Mouse (Mus musculus) hindlimb bud, embryonic 11.5 days (tissue): Measurements from ENCODE around the gene Tgfbr3.

ENCODE experiments used
- DNase-seq: peaks from one replicate; pipeline ENCODE4 v3.0.0-alpha.2; 2012; ENCODE audit warnings: low read depth, low spot score; ENCODE audit errors: extremely low spot score

Tgfbr3 gene

DNA sequence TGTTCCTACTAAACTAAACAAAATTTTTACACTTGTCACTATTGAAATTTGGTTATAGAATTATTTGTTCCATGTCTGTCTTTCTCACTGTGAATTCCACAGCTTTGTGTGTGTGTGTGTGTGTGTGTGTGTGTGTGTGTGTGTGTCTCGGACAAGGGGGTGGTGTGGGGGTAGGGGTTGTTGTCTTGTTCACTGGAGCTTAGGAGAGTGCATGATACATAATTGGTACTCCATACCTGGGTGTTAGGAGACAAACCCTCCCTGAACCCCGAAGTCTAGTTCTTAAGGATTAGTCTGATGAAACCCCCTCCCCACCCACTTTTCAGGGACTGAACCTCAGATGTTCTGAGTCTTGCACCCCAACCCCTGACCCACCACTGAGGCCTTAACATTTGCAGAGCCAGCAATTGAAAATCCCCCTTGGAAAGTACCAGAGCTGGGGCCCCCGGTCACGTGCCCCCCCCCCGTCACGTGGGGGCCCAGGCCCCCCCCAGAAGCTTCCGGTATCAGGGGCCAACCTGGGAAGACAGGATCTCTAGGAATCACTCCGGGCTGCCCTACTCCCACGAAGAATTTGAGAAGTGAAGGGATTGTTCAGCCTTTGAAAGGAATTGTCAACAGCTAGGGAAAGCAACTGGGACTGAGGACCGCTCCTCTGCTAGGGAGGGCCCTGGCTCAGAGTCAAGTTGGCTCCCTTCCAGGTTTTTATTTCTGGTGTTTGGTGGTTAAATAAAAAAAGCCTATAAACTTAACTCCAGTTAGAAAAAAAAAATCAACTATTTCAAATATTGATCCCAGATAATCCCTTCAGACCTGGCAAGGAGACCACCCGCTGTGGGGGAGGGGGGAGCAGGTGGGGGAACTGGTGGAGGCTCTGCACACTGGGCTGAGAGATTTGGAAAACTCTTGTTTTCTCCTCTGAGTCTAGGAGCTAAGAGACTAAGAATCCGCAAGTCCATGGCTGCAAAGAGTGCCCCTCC is 201.3 kb downstream of the Tgfbr3 start:
- peak; percentile 42 for DNase-seq

DNA sequence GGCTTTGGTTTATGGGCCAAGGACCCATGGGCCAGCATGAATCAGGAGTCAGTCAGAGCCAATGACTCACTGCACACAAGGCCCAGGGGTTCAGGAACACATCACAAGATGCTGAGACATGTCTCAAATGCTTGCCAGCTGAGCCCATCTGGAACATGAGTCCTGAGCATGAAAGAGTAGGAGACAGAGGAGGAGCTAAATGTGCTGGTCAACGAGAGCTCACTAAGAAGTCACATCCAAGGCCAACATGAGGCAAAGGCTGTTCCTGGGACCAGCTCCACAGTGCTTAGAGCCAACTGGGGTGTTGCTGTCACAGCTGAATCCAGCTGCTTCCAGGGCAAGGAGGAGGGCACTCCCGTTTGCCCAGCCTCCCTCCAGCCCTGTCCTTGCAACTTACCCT is 202.1 kb downstream of the Tgfbr3 start:
- no peak for DNase-seq

DNA sequence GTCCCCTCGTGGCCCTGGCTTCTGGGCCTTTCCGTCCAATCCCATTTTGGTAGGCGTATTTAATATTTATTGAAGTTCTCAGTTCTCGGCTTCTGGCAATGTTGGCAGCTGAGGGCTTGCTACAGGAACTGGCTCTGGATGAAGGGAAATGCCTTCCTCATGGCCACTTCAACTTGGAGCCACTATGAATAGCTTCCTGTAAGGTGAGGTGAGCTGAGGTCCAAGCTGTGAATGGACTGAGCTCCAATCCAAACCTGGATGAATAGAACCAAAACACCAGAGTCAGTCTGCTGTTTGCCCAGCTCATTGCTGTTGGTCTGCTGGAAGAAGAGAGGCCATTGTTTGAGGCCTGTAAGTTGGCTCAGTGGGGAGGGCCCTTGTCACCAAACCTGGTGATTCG is 203.3 kb downstream of the Tgfbr3 start:
- DNase-seq, result no peak

DNA sequence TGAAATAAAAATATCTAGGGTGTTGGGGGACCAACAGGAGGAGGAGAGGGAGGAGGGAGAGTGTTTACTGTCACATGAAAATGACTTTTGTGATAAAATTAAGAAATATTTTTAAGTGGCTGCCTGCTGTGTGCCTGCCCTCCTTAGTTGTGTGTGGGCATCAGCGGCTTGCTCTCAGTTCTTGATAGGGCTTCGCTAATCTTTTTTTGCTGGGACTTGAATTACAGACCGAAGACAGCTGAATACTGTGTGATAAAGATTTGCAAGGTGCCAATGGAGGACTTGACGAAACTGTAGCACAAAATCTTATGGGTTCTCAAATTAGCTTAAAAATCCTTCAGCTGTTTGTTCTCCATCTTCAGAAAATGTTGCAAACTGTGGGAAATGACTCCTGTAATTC is 205.0 kb downstream of the Tgfbr3 start:
- DNase-seq, result no peak

DNA sequence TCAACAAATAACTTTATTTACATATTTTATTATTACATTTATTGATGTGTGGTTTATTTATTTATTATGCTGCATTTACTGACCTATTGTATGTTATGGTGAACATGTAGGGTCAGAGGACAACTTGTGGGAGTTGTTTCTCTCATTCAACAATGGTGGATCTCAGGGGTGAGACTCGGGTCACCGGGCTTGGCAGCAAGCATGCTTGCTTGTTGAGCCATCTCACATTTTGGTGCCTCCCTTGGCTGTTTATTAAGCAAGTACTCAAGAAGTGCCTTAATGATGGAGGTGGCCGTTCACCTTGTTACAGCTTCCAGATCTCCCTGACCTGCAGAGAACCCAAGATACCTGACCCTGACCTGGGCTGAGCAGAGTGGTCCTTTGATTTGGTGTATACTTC is 207.4 kb downstream of the Tgfbr3 start:
- DNase-seq, result no peak

DNA sequence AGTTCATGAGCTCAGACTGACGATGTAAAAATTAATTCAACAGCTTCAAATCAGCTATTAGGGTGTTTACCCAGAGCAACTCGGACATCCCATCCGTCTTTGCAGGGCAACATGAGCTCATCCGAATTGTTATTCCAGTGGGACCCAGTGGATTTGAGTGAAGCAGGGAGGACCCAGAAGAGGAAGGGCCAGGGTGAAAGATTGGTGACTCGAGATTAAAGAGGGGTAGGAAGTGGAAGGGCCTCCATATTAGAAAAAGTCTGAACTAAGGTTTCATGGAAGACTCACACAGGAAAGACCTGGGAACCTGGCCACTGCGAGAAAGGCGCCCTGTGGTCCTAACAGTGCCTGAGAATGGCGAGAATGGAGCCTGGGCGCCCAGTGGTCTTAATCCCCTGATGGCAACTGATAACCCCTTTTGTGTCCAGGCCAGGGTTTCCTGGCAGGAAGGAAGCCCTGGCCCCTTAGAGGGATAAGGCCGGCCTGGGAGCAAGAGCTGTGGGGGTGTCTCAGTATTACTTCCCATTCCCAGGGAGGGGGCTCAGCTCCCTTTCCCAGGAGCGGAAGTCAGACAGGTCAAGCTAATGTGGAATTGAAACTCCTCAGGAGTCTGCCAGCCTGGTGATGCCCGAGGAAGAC is 208.3 kb downstream of the Tgfbr3 start:
- DNase-seq, result no peak

DNA sequence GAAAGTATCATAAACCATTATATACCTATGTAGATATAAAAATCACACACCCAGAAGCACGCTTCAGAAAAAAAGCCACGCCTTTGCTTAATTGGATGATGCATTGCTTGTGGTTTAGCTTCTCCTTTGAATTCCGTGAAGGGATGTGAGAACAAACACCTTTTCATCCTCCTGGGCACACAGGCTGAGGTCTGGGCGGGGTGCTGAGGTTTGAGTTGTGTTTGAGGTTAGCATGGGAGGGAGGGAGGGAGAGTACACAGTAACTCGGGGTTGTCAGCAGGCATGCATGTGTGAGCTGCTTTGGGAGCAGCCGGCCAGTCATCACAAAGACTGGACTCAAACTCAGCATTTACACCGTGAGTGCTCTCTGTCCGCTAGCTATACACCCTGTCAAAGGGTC is 209.5 kb downstream of the Tgfbr3 start:
- DNase-seq, result no peak

DNA sequence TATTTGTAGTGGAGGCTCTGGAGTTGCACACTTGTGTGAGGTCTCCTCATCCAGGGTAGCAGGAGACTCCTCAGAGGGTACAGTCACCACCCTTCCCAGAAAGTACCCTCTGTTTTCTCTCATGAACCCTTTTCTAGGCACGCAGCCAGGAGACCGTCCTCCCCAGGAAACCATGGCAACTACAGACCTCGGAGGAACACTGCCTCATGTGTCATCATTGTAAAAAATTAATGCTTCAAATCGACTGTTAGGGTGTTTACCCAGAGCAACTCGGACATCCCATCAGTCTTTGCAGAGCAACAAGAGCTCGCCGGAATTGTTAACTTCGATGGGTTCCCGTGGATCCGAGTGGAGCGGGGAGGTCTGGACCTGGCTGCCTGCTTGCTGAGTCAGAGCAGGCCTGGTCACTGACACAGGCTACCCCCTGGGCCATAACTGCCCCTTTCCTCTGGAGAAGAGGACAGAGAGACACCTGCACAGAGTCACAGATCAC is 210.2 kb downstream of the Tgfbr3 start:
- no peak for DNase-seq

DNA sequence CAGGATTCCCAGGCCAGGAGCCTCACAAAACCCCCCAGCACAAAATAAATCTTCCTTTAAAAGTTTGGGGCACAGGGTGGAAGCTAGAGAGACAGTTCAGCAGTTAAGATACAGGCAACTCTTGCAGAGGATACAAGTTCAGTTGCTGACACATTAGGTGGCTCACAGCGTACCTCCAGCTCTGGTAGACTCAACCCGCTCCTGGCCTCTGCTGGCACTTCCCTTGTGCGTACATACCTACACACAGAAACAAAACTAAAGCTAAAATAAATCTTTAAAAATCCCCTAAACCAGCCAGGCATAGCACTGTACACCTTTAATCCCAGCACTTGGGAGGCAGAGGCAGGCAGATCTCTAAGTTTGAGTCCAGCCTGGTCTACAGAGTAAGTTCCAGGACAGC is 211.1 kb downstream of the Tgfbr3 start:
- DNase-seq, result no peak

DNA sequence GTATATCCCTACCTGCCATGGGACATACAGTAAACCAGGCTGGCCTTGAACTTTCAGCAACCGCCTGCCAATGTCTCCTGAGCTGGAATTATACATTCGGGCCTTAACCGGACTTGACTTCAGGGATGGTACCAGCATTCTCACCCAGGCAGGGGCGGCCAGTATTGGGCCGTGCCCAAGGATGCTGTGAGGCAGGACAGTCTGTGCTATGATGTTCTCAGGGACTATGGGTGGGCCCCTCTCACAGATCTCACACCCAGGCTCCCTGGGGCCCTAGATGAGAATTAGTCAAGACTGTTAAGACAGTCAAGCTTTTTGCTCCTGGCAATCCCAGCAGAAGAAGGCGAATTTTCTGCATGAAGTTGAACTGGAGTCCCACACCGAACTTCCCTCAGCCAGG is 211.5 kb downstream of the Tgfbr3 start:
- no peak for DNase-seq

DNA sequence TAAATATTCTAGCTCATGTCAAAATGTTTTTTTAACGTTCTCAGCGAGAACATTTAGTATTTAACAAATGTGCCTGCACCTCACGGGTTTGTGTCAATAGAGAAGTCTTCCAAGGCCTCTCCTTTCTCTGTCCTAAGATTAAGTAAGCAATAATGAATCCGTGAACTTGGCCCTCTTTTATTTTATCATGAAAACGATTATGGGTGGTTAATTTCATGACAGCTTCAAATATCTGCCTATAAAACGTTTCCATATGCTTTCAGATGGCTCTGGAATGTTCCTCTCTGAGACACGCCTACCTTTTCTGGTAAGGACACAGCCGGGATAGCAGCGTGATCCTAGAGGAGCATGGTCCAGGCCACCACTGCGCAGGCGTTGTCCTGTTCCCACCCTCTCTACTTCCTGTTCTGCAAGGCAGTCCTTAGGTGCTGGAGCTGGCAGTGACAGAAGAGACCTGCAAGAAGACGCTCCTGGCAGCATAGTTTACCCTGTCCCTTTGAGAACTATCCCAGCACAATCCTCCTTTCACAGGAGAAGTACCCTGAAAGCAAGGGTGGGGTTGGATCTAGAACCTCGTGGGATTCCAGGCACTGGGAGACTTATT is 214.3 kb downstream of the Tgfbr3 start:
- no peak for DNase-seq

DNA sequence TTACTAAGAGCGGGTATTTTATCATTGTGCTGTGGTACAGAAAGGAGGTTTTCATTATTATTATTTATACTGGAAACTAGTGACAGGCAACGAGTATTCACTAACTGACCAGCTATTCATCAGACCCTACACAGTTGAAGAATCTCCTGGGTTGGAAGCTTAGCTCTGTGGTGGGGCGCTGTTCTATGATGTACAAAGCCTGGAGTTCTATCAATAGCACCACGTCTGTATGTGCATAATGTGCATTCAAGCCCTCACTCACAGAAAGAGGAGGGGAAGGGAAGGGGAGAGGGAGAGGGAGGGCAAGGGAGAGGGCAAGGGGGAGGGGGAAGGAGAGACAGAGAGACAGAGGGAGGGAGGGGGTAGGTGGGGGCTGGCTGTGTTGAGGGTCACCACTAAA is 215.1 kb downstream of the Tgfbr3 start:
- no peak for DNase-seq

DNA sequence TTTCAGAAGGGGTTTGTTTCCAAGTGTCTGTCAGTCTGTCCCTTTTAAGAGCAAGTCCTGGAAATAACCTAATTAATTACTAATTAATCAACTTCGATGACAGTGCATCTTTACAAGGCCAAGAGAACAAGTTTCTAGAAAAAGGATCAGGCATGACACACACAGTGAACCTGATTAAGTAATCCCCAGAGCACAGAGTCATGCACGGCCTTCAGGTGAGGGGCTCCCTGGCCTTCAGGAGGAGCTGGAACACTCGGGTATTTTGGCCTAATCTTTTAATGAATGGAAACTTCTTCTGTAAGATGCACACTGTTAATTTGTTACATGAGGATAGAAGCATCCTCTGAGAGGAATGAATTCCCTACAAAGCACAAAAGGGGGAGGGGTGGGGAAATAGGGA is 215.9 kb downstream of the Tgfbr3 start:
- no peak for DNase-seq

DNA sequence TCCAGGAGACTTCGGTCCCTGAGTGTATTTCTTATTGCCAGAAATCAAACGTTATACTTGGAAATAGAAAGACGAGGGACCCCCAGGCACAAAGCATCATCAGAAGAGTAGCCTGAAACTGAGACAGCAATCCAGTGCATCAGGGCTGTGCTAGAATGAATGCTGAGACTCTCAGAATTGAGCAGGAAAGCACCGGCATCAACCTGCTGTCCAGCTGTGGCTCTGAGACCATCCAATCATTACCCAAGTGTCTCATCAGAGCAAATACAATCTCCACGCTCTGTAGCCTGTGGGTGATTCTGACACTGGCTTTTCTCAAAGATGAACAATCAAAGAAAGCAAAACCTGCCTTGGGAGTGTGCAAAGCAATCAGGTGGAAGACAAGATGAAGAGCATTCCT is 221.3 kb downstream of the Tgfbr3 start:
- DNase-seq, result no peak

DNA sequence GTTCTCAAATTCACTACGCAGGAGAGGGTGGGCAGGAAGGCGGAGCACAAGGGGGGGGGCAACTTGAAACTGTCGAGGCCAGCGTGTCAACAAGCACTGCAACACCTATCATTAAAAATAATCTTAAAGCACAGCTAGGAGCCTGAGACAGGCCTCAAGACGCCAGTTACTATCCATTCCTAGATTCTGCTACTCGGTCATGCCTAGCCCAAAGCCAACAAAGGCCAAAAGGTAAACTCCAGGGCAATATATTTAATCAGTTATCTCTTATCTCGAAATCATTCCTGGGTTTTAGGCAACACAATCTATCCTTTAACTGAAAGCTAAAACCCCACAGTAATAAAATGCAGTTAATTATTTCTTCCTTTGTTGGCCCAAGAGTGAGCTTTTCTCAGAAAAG is 221.9 kb downstream of the Tgfbr3 start:
- no peak for DNase-seq

DNA sequence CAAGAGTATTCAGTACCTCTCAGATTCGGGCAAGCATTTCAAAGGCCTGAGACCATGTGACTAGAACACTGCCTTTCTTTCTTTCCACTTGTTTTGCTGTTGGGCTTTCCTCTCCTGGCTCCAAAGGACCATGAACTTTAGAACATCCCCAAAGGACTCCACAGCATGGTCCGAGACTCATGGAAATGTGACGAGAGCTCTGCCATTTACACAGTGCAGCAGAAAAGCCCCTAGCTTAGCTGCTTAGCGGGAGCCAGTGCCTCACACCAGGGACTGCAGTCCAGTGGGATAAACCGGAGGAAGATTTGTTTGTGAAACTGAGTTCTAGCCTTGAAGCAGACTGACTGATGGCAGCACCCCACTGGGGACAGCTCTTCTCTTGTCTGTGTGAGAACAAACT is 224.5 kb downstream of the Tgfbr3 start:
- no peak for DNase-seq

DNA sequence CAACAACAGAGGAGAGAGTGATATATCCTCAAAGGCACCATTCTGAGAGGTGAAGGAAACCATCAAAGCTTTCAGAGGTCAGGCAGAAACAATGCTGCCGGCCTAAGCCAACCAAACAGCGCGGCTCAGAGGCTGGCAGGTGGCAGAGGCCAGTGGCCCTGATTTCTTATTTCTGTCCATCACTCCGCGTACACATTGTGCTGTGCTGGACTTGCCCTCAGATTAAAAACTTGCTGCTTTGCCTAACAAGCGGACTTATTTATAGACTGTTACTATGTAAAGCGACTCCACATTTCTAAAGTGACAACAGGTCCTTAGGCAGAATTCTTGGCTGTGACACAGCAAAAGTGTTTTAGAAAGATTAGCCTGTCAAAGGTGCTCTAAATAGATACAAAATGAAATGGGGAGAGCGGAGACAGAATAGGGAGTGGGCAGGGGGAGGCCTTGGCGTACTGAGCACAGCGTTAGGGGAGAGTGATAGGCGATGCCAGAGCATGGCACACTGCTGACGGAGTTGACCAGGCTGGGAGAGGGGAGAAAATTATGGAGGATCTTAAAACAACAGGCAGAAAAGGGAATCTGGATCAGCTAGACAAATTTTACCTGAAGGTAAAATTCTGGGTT is 227.1 kb downstream of the Tgfbr3 start:
- DNase-seq, result no peak

DNA sequence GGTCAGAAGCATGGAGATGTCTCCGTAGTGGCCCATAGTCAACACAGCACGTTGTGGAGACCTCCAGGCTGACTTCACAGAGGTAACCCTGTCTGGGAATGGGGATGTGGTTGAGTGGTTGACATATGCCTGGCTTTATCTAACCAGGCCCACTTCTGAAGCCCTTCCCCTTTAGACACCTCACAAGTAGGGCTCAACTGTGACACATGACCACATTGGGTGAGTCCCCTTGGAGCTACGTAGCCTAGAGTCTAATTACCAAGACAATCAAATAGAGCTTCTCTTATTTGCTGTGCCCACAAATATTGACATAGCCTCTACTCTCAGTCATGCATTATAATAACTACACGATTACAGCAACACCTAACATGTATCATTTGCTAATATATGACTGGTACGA is 229.9 kb downstream of the Tgfbr3 start:
- DNase-seq, result no peak

DNA sequence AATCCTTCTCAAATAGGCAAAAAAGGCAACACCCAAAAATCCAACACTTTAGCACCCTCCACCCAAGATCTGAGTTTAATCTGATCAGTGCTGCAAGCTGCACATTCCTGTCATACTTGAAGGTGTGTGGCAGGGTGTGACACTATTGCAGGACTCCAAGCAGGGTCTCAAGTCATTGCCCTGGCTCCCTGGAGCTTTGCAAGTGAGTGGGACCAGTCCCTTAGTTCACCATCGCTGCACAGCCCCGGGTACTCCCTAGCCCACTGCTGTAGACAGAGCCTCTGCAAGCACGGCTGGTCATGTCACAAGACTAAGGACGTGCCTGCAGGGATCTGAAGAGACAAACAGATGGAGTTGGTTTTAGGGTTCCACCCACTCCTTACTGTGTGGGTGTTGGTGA is 230.8 kb downstream of the Tgfbr3 start:
- DNase-seq, result no peak
